Mouse (Mus musculus): Measurements from ENCODE around the gene Nckap5l. TPM values are rescaled to one million over a fixed set of nuclear protein-coding genes. Genes with fewer than 3 reads are reported as not detected.
A peak's percentile ranks its signal among the peaks of the same experiment; 100 is the strongest.

Nckap5l gene
- polyA plus RNA-seq, 1 experiment = not detected

DNA sequence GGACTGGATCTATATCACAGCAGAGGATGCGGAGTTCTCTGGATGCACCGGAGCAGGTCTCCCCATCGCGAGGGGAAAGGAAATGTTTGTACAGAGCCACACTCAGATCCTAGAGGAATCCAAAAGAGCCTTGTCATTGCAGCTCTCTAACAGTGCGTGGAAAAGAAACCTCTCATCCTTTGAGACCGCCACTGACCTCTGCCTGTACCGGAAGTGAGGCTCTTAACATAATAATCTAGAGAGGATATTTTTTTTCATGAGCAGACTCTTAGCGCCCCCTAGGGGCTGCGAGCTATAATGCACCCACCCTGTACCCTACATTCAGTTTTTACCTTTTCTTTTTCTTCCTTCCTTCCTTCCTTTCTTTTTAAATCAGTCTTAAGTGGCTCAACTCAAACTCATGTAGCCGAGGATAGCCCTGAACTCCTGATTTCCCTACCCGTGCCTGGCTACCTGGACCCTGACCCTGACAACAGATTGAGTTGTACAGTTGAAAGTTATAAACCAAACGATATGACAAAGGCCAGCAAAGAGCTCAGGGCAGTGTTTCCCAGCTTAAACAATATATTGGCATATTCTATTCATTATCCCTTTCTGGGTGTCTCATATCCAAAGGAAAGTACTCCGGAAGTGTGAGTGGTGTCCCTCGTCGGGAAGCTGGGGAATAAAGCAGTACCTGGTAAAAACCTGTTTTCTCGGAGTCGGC, 13.6 kb upstream of the Nckap5l start:
- peak overlapping the region; percentile 30; the same call in 1 of the 2 replicates for H3K27ac ChIP-seq (ENCODE audit: insufficient read depth, low read depth, low read length)
- H3K4me1 ChIP-seq (ENCODE audit: control insufficient read depth, insufficient read depth, low read length) = peaks cover 11% of the 10 kb centered on the region
- TF ChIP-seq CTCF (IDR thresholded peaks at IDR 0.05; ENCODE audit: insufficient read depth, low read depth, low read length) = 0 out of 2 replicates have a peak, but pooled peaks have one; percentile 24
- TF ChIP-seq POLR2A (IDR thresholded peaks at IDR 0.05; ENCODE audit: insufficient read depth, low read depth, low read length) = no peak
- H3K4me3 ChIP-seq (ENCODE audit: insufficient read depth, low read depth, low read length) = peak overlapping the region; percentile 33
- WGBS = 53% methylated on average over 17 of the region's 17 CpGs

DNA sequence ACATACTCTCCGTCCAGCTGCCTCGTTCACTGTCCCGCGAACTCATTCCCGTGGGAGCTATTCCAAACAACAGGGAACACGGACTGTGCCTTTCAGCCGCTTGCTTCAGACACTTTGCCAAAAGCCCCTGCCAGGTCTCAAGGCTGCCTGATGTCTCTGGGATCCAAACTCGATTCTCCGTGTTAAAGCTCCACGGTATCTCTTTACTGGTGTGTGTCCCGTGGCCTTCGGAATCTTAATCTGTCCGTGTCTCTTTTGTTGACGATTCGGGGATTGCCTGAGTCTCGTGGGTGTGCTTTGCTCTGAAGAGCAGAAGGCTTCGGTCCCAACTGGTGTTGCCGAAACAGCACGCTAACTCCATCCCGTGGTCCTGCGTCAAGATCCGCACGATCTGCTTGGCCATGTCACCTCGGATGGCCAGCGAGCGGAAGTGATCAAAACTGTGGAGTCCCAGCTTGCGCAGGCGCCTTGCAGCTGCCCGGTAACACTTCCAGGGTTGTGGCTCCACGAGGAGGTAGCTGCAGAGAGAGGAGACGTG, 12.7 kb upstream of the Nckap5l start:
- 71% methylated on average over 31 of the region's 31 CpGs for WGBS
- TF ChIP-seq POLR2A (IDR thresholded peaks at IDR 0.05; ENCODE audit: insufficient read depth, low read depth, low read length) (no peak), CTCF (IDR thresholded peaks at IDR 0.05; ENCODE audit: insufficient read depth, low read depth, low read length) (no peak)
- Histone ChIP-seq H3K4me3 (ENCODE audit: insufficient read depth, low read depth, low read length) (peak overlapping the region; percentile 33; the same call in 1 of the 2 replicates), H3K4me1 (ENCODE audit: control insufficient read depth, insufficient read depth, low read length) (peaks cover 11% of the 10 kb centered on the region), H3K27ac (ENCODE audit: insufficient read depth, low read depth, low read length) (no peak overlapping the region)

DNA sequence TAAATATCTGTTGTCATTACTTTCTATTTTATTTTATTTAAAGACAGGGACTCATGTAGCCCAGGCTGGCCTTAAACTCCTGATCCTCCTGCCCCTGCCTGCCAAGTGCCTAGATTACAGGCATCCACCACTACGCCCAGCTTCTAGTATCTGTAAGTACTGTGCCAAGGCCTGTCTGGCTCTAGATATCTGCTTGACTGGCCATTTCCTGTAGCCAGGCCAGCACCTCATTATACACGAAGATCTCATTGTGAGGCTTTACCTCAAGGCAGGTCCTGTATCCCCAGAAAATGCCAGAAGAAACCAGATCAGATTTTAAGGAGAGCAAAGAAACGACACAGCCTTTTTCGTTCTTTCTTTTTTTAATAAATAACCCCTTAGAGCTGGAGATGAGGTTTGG, 12.2 kb upstream of the Nckap5l start:
- Histone ChIP-seq H3K4me3 (ENCODE audit: insufficient read depth, low read depth, low read length) (no peak overlapping the region), H3K27ac (ENCODE audit: insufficient read depth, low read depth, low read length) (no peak overlapping the region), H3K4me1 (ENCODE audit: control insufficient read depth, insufficient read depth, low read length) (peaks cover 9% of the 10 kb centered on the region)
- TF ChIP-seq POLR2A (IDR thresholded peaks at IDR 0.05; ENCODE audit: insufficient read depth, low read depth, low read length) (no peak), CTCF (IDR thresholded peaks at IDR 0.05; ENCODE audit: insufficient read depth, low read depth, low read length) (no peak)
- WGBS = 72% methylated on average over 4 of the region's 4 CpGs

DNA sequence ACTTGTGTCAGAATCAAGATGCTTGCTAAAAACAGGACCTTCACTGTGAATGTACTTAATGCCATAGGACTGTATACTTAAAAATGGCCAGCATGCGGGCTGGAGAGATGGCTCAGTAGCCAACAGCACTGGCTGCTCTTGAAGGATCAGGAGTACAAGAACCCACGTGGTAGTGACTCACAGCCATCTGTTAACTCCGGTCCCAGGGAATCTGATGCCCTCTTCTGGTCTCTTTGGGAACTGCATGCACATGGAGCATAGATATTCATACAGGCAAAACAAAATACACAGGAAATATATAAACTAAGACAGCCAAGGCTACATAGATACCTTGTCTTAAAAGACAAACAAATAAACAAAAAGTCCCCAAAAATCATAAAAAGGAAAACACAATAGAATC, 11.5 kb upstream of the Nckap5l start:
- Histone ChIP-seq H3K4me1 (ENCODE audit: control insufficient read depth, insufficient read depth, low read length) (peaks cover 8% of the 10 kb centered on the region), H3K27ac (ENCODE audit: insufficient read depth, low read depth, low read length) (no peak overlapping the region), H3K4me3 (ENCODE audit: insufficient read depth, low read depth, low read length) (no peak overlapping the region)
- no peak for TF ChIP-seq CTCF (IDR thresholded peaks at IDR 0.05; ENCODE audit: insufficient read depth, low read depth, low read length)
- no peak for TF ChIP-seq POLR2A (IDR thresholded peaks at IDR 0.05; ENCODE audit: insufficient read depth, low read depth, low read length)
- 28% methylated on average over 3 of the region's 3 CpGs for WGBS

DNA sequence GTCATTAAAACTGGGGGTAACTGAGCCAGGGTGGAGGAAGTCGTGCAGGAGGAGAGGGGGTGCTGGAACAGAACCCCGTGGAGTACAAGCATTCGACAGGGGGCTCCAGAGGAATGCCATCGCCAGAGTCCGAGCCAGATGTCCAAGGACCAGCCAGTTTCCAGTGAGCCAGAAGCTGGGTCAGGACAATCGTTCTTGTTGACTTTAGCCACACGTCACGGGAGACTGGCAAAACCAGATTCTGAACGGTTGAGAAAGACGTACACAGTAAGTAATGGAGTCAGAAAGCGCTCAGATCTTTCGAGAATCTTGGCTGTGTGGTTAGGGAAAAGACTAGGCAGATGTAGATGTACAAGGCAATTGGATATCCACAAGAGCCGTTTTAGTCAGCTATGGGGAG, 5.6 kb upstream of the Nckap5l start:
- WGBS = 71% methylated on average over 13 of the region's 13 CpGs

DNA sequence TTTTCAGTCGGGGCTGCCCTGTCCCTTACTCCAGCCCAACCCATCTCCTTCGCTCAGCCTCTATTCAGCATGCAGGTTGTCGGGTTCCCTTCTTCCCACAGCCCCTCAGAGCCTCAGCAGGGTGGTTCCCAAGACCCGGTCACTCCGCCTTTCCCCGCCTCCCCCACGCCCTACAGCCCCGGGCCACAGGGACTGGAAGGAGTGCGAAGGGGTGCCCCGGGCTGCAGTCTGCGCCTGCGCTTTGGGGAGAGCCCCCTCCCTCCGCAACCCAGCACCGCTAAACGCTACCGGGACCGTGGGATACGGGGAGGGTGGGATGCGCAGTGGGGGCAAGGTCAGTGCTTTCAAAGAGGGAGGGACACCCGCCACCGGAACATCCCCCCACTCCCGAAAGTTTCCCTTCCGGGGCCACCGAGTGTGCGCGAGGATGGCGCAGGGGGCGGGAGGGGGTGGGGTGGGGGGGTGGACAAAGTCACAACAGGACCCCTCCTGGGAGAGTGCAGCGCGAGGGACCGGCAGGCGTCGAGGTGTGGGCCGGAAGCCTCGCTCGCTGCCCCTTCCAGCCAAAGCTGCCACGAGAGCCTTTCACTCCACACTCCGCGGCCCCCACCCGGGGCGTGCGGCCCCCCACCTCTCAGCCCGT, 464 bp downstream of the Nckap5l start:
- Histone ChIP-seq H3K4me1 (ENCODE audit: control insufficient read depth, insufficient read depth, low read length) (peaks cover 35% of the 10 kb centered on the region), H3K4me3 (ENCODE audit: insufficient read depth, low read depth, low read length) (peak overlapping the region; percentile 65), H3K27ac (ENCODE audit: insufficient read depth, low read depth, low read length) (peak overlapping the region; percentile 71)
- WGBS = under 1% methylated on average over 43 of the region's 43 CpGs
- TF ChIP-seq POLR2A (IDR thresholded peaks at IDR 0.05; ENCODE audit: insufficient read depth, low read depth, low read length) (no peak), CTCF (IDR thresholded peaks at IDR 0.05; ENCODE audit: insufficient read depth, low read depth, low read length) (no peak)

More for the DNA sequence above, 5.6 kb upstream of the Nckap5l start:
- Histone ChIP-seq H3K4me1 (ENCODE audit: control insufficient read depth, insufficient read depth, low read length) (peaks cover under 1% of the 10 kb centered on the region), H3K4me3 (ENCODE audit: insufficient read depth, low read depth, low read length) (no peak overlapping the region), H3K27ac (ENCODE audit: insufficient read depth, low read depth, low read length) (no peak overlapping the region)
- TF ChIP-seq POLR2A (IDR thresholded peaks at IDR 0.05; ENCODE audit: insufficient read depth, low read depth, low read length) = no peak

DNA sequence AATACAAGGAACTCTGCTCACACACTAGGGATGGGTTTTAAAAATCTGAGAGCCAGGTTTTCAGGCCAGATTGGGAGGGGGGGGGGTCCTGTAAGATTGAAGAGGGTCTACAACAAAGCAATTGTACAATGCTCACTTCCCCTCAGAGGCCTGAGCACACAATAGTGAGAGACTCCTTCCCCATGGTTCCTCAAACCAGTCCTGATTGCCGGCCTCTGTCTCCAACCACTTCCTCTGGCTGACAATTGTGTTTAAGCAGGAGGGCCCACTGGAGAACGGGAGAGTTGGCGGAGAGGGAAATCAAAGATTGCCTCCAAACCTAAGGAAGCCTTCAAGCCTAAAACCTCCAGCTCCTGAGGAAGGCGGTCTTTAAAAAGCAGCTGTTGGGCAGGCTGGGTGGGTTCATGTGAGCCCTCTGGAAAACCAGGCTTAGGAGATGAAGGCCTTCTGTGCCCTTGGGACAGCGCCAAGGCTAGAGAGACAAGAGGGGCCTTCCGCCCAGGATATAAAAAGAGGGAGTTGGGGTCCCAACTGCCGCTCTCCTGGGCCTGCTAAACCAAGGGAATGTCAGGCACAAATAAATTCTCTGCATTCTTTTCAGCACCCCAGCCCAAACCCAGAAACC, 1.1 kb downstream of the Nckap5l start:
- peak overlapping the region; percentile 65 for H3K4me3 ChIP-seq (ENCODE audit: insufficient read depth, low read depth, low read length)
- WGBS = 10% methylated on average over 7 of the region's 7 CpGs
- H3K27ac ChIP-seq (ENCODE audit: insufficient read depth, low read depth, low read length) = peak overlapping the region; percentile 71
- H3K4me1 ChIP-seq (ENCODE audit: control insufficient read depth, insufficient read depth, low read length) = peaks cover 36% of the 10 kb centered on the region
- TF ChIP-seq CTCF (IDR thresholded peaks at IDR 0.05; ENCODE audit: insufficient read depth, low read depth, low read length) = no peak
- no peak for TF ChIP-seq POLR2A (IDR thresholded peaks at IDR 0.05; ENCODE audit: insufficient read depth, low read depth, low read length)

DNA sequence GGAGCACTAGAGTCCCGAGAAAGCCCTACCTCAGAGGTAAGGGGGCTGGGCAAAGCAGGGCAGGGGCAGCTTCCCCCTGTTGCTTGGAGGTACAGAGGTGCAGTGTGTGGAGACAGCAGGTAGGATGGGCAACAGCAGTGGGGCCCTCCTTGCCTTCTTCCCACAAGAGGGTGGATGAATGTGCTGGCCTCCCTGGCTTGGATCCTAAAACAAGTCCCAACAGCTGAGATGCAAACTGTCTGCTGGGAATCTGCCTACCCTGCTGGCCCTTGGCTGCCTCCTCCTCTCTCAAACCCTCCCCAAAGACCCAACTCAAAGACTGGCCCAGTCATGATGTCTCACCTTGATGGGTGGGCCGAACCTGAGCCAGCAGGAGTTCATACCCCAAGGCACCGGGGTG, 2.1 kb downstream of the Nckap5l start:
- H3K27ac ChIP-seq (ENCODE audit: insufficient read depth, low read depth, low read length) = no peak overlapping the region
- 58% methylated on average over 3 of the region's 3 CpGs for WGBS
- TF ChIP-seq POLR2A (IDR thresholded peaks at IDR 0.05; ENCODE audit: insufficient read depth, low read depth, low read length) (no peak), CTCF (IDR thresholded peaks at IDR 0.05; ENCODE audit: insufficient read depth, low read depth, low read length) (no peak)
- H3K4me3 ChIP-seq (ENCODE audit: insufficient read depth, low read depth, low read length) = no peak overlapping the region
- peaks cover 36% of the 10 kb centered on the region for H3K4me1 ChIP-seq (ENCODE audit: control insufficient read depth, insufficient read depth, low read length)

Measured in olfactory bulb, adult 2 months (tissue).